Mouse (Mus musculus): Measurements from ENCODE around the gene Ddit4. TPM values are rescaled to one million over a fixed set of nuclear protein-coding genes. Genes with fewer than 3 reads are reported as not detected.
A peak's percentile ranks its signal among the peaks of the same experiment; 100 is the strongest.

Gene Ddit4
- polyA plus RNA-seq, 1 experiment, result 62.7 TPM

DNA sequence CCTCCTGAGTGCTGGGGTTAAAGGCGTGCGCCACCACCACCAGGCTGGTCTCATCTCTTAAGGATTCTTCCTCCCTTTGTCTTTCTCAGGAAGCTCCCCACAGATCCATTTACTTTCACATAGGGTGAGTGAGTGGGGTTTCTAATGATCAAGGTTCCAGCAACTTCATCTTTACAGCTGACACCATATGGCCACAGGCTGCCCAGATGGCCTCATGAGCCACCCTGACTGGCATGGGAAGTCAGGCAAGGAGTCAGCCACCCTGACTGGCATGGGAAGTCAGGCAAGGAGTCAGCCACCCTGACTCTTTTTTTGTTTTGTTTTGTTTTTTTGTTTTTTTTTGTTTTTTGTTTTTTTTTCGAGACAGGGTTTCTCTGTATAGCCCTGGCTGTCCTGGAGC lies 6.2 kb downstream of the Ddit4 start:
- H3ac ChIP-seq (ENCODE audit: control insufficient read depth, insufficient read length, low read depth), result no peak overlapping the region
- peaks cover 8% of the 10 kb centered on the region for H3K79me2 ChIP-seq (ENCODE audit: control insufficient read depth, insufficient read depth)
- peaks cover 5% of the 10 kb centered on the region for H3K79me3 ChIP-seq (ENCODE audit: low read depth)
- no peaks in the 10 kb centered on the region for H3K27me3 ChIP-seq (ENCODE audit: control insufficient read depth, insufficient read depth, insufficient read length)
- peaks cover 5% of the 10 kb centered on the region for H3K36me3 ChIP-seq (ENCODE audit: control insufficient read depth, insufficient read depth)
- H3K4me3 ChIP-seq (ENCODE audit: insufficient read depth, poor library complexity, severe bottlenecking), result no peak overlapping the region
- TF ChIP-seq USF1 (IDR thresholded peaks at IDR 0.05; ENCODE audit: low read depth) (no peak), MYOG (IDR thresholded peaks at IDR 0.05; ENCODE audit: control insufficient read depth, extremely low read depth, insufficient read length) (no peak), CTCF (IDR thresholded peaks at IDR 0.05; ENCODE audit: control insufficient read depth, insufficient read depth, insufficient read length) (no peak), MYOD1 (IDR thresholded peaks at IDR 0.05; ENCODE audit: control insufficient read depth, insufficient read length, low read depth) (no peak), MAX (IDR thresholded peaks at IDR 0.05) (no peak), FOSL1 (IDR thresholded peaks at IDR 0.05; ENCODE audit: insufficient read depth, low read length, poor library complexity, severe bottlenecking) (no peak)

GRCm38 (mm10) chr10:59943421-59943989 lies 8.1 kb downstream of the Ddit4 start:
- Histone ChIP-seq H3ac (ENCODE audit: control insufficient read depth, insufficient read length, low read depth) (no peak overlapping the region), H3K79me2 (ENCODE audit: control insufficient read depth, insufficient read depth) (no peaks in the 10 kb centered on the region), H3K27me3 (ENCODE audit: control insufficient read depth, insufficient read depth, insufficient read length) (no peaks in the 10 kb centered on the region), H3K4me3 (ENCODE audit: insufficient read depth, poor library complexity, severe bottlenecking) (no peak overlapping the region), H3K79me3 (ENCODE audit: low read depth) (no peaks in the 10 kb centered on the region), H3K36me3 (ENCODE audit: control insufficient read depth, insufficient read depth) (no peaks in the 10 kb centered on the region)
- TF ChIP-seq CEBPB (IDR thresholded peaks at IDR 0.05; ENCODE audit: low read depth) (peak; percentile 72), USF1 (IDR thresholded peaks at IDR 0.05; ENCODE audit: low read depth) (no peak), CTCF (IDR thresholded peaks at IDR 0.05; ENCODE audit: control insufficient read depth, insufficient read depth, insufficient read length) (no peak), FOSL1 (IDR thresholded peaks at IDR 0.05; ENCODE audit: insufficient read depth, low read length, poor library complexity, severe bottlenecking) (no peak)

- TF ChIP-seq MYOG (IDR thresholded peaks at IDR 0.05; ENCODE audit: control insufficient read depth, extremely low read depth, insufficient read length) (no peak), FOSL1 (IDR thresholded peaks at IDR 0.05; ENCODE audit: insufficient read depth, low read length, poor library complexity, severe bottlenecking) (no peak), MAX (IDR thresholded peaks at IDR 0.05) (no peak), CTCF (IDR thresholded peaks at IDR 0.05; ENCODE audit: control insufficient read depth, insufficient read depth, insufficient read length) (no peak), USF1 (IDR thresholded peaks at IDR 0.05; ENCODE audit: low read depth) (no peak)
- no peaks in the 10 kb centered on the region for H3K79me3 ChIP-seq (ENCODE audit: low read depth)
- H3K36me3 ChIP-seq (ENCODE audit: control insufficient read depth, insufficient read depth), result no peaks in the 10 kb centered on the region
- no peak overlapping the region for H3ac ChIP-seq (ENCODE audit: control insufficient read depth, insufficient read length, low read depth)
- H3K27me3 ChIP-seq (ENCODE audit: control insufficient read depth, insufficient read depth, insufficient read length), result no peaks in the 10 kb centered on the region
- no peak overlapping the region for H3K4me3 ChIP-seq (ENCODE audit: insufficient read depth, poor library complexity, severe bottlenecking)
- H3K79me2 ChIP-seq (ENCODE audit: control insufficient read depth, insufficient read depth), result no peaks in the 10 kb centered on the region
These were observed 8.7 kb downstream of the Ddit4 start for GRCm38 (mm10) chr10:59942847-59943420.

- no peaks in the 10 kb centered on the region for H3K79me2 ChIP-seq (ENCODE audit: control insufficient read depth, insufficient read depth)
- H3K27me3 ChIP-seq (ENCODE audit: control insufficient read depth, insufficient read depth, insufficient read length), result no peaks in the 10 kb centered on the region
- TF ChIP-seq CTCF (IDR thresholded peaks at IDR 0.05; ENCODE audit: control insufficient read depth, insufficient read depth, insufficient read length), result no peak
- TF ChIP-seq USF1 (IDR thresholded peaks at IDR 0.05; ENCODE audit: low read depth), result no peak
- no peak for TF ChIP-seq MYOG (IDR thresholded peaks at IDR 0.05; ENCODE audit: control insufficient read depth, extremely low read depth, insufficient read length)
- no peak for TF ChIP-seq MYOD1 (IDR thresholded peaks at IDR 0.05; ENCODE audit: control insufficient read depth, insufficient read length, low read depth)
- no peak for TF ChIP-seq FOSL1 (IDR thresholded peaks at IDR 0.05; ENCODE audit: insufficient read depth, low read length, poor library complexity, severe bottlenecking)
- TF ChIP-seq CEBPB (IDR thresholded peaks at IDR 0.05; ENCODE audit: low read depth), result no peak
- TF ChIP-seq MAX (IDR thresholded peaks at IDR 0.05), result no peak
- H3K4me3 ChIP-seq (ENCODE audit: insufficient read depth, poor library complexity, severe bottlenecking), result no peak overlapping the region
- no peaks in the 10 kb centered on the region for H3K79me3 ChIP-seq (ENCODE audit: low read depth)
- H3ac ChIP-seq (ENCODE audit: control insufficient read depth, insufficient read length, low read depth), result no peak overlapping the region
- H3K36me3 ChIP-seq (ENCODE audit: control insufficient read depth, insufficient read depth), result no peaks in the 10 kb centered on the region
These were observed 9.3 kb downstream of the Ddit4 start for GRCm38 (mm10) chr10:59942281-59942846.

DNA sequence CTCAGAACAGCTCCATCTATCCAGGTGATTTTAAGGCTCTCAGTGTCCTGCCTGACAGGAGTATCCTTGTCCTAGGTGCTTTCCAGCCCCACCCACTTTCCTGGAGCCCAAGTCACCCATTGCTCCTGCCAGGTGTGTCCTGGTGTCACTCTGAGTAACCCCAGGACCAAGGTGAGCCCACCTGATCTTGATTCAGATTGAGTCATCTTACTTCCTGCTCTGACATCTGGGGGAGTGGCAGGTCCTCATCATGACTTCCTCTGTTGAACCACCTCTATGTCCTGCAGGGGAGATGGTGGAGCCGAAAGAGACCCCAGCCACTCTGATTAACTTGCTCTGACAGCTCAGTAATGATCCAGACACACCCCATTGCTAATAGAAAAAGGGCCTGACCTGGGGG lies 12.6 kb downstream of the Ddit4 start:
- H3ac ChIP-seq (ENCODE audit: control insufficient read depth, insufficient read length, low read depth), result no peak overlapping the region
- no peaks in the 10 kb centered on the region for H3K79me3 ChIP-seq (ENCODE audit: low read depth)
- no peaks in the 10 kb centered on the region for H3K27me3 ChIP-seq (ENCODE audit: control insufficient read depth, insufficient read depth, insufficient read length)
- H3K79me2 ChIP-seq (ENCODE audit: control insufficient read depth, insufficient read depth), result no peaks in the 10 kb centered on the region
- no peak for TF ChIP-seq MYOD1 (IDR thresholded peaks at IDR 0.05; ENCODE audit: control insufficient read depth, insufficient read length, low read depth)
- no peak for TF ChIP-seq USF1 (IDR thresholded peaks at IDR 0.05; ENCODE audit: low read depth)
- TF ChIP-seq CEBPB (IDR thresholded peaks at IDR 0.05; ENCODE audit: low read depth), result no peak
- no peak for TF ChIP-seq MYOG (IDR thresholded peaks at IDR 0.05; ENCODE audit: control insufficient read depth, extremely low read depth, insufficient read length)
- no peak for TF ChIP-seq FOSL1 (IDR thresholded peaks at IDR 0.05; ENCODE audit: insufficient read depth, low read length, poor library complexity, severe bottlenecking)
- TF ChIP-seq MAX (IDR thresholded peaks at IDR 0.05), result no peak
- no peak for TF ChIP-seq CTCF (IDR thresholded peaks at IDR 0.05; ENCODE audit: control insufficient read depth, insufficient read depth, insufficient read length)
- H3K36me3 ChIP-seq (ENCODE audit: control insufficient read depth, insufficient read depth), result no peaks in the 10 kb centered on the region
- H3K4me3 ChIP-seq (ENCODE audit: insufficient read depth, poor library complexity, severe bottlenecking), result no peak overlapping the region

Data from C2C12 (cell line).